23 mouse cellular contexts compared by ENCODE assay signal in genomic region chr5:148468626-148469441, GRCm38 (mm10).
DNase-seq lines count a peak whose midpoint lies in the region; ATAC-seq lines count a peak whose summit lies in the region.
"Had no signal": no experiment of that assay in that cellular context is flagged by ENCODE, and none has a peak within 500 bp of the region (broad histone marks: within the 10 kb centered on the region; RNA-seq: fewer than 3 reads in every experiment).

No protein-coding gene starts in this region.

- no peak overlapping the region for H3K9ac ChIP-seq in kidney, embryonic 16.5 days (replicated peaks; ENCODE audit: low read length)
- no peak overlapping the region for H3K9ac ChIP-seq in midbrain, embryonic 11.5 days (ENCODE audit: low read length)
- no peak overlapping the region for H3K9ac ChIP-seq in midbrain, embryonic 15.5 days
- H3K9ac ChIP-seq in limb, embryonic 13.5 days = no peak overlapping the region
- H3K9ac ChIP-seq: forebrain, postnatal 0 days; heart, embryonic 13.5 days; hindbrain, embryonic 14.5 days; intestine, embryonic 15.5 days; liver, embryonic 14.5 days; stomach, embryonic 15.5 days had no signal

- no peaks in the 10 kb centered on the region for H3K27me3 ChIP-seq in kidney, embryonic 16.5 days (ENCODE audit: insufficient read depth, low read length)
- H3K27me3 ChIP-seq in midbrain, embryonic 11.5 days (ENCODE audit: control insufficient read depth, insufficient read depth, low read length) = no peaks in the 10 kb centered on the region
- H3K27me3 ChIP-seq in midbrain, embryonic 15.5 days (replicated peaks) = no peaks in the 10 kb centered on the region
- H3K27me3 ChIP-seq in limb, embryonic 13.5 days = no peaks in the 10 kb centered on the region
- H3K27me3 ChIP-seq: heart, embryonic 13.5 days; intestine, embryonic 15.5 days; stomach, embryonic 15.5 days had no signal

- 34% methylated on average over 14 of the region's 14 CpGs for WGBS in kidney, embryonic 16.5 days
- 72% methylated on average over 14 of the region's 14 CpGs for WGBS in midbrain, embryonic 11.5 days
- WGBS in midbrain, embryonic 15.5 days = 57% methylated on average over 14 of the region's 14 CpGs
- 44% methylated on average over 14 of the region's 14 CpGs for WGBS in limb, embryonic 13.5 days

- no peak overlapping the region for H3K4me2 ChIP-seq in kidney, embryonic 16.5 days (replicated peaks; ENCODE audit: low read depth, low read length)
- no peak overlapping the region for H3K4me2 ChIP-seq in midbrain, embryonic 11.5 days
- H3K4me2 ChIP-seq in midbrain, embryonic 15.5 days = no peak overlapping the region
- H3K4me2 ChIP-seq in limb, embryonic 13.5 days (replicated peaks) = no peak overlapping the region; the same call in 1 of the 2 replicates
- H3K4me2 ChIP-seq: heart, embryonic 13.5 days; hindbrain, embryonic 14.5 days; intestine, embryonic 15.5 days; stomach, embryonic 15.5 days had no signal

- DNase-seq in embryo, embryonic 10 days (ENCODE audit: low spot score) = peak; percentile 42
- DNase-seq in embryo, embryonic 9.5 days (ENCODE audit: extremely low spot score) = no peak
- no peak for DNase-seq in kidney, postnatal 25 days
- DNase-seq in midbrain, embryonic 11.5 days (ENCODE audit: low spot score, missing footprints) = peak; percentile 68
- no peak for DNase-seq in adrenal gland, adult 18-20 months (ENCODE audit: low spot score in 2 of 2)
- DNase-seq: adrenal gland, postnatal 10 days; cerebellum, adult 9-11 months; forebrain, postnatal 0 days; gastrocnemius, adult 2 months; heart, adult 11 months; kidney, postnatal 36 days; left cerebral cortex, postnatal 4 days; thymus, adult 2 months had no signal

- H3K4me3 ChIP-seq in kidney, embryonic 16.5 days (ENCODE audit: low read length) = no peak overlapping the region
- no peak overlapping the region for H3K4me3 ChIP-seq in midbrain, embryonic 11.5 days (ENCODE audit: low read depth, low read length)
- no peak overlapping the region for H3K4me3 ChIP-seq in midbrain, embryonic 15.5 days
- no peak overlapping the region for H3K4me3 ChIP-seq in limb, embryonic 13.5 days
- H3K4me3 ChIP-seq: erythroblast, embryonic 14.5 days; gastrocnemius, adult 2 months; heart, embryonic 13.5 days; intestine, embryonic 15.5 days; myocyte; stomach, embryonic 15.5 days had no signal

- ATAC-seq in kidney, embryonic 16.5 days (ENCODE audit: low FRiP score, low TSS enrichment) = peak; percentile 55; the same call in 1 of the 2 replicates
- ATAC-seq in midbrain, embryonic 11.5 days (ENCODE audit: low FRiP score) = no peak
- ATAC-seq in midbrain, embryonic 15.5 days (replicated peaks) = no peak
- peak; percentile 58; the same call in 1 of the 2 replicates for ATAC-seq in limb, embryonic 13.5 days (ENCODE audit: low FRiP score, low read depth)
- ATAC-seq: forebrain, postnatal 0 days; intestine, embryonic 15.5 days had no signal

- H3K27ac ChIP-seq in kidney, embryonic 16.5 days (ENCODE audit: low read length) = no peak overlapping the region
- H3K27ac ChIP-seq in midbrain, embryonic 11.5 days (ENCODE audit: low read depth, low read length) = no peak overlapping the region
- H3K27ac ChIP-seq in midbrain, embryonic 15.5 days = no peak overlapping the region
- peak overlapping the region; percentile 1; the same call in 1 of the 2 replicates for H3K27ac ChIP-seq in limb, embryonic 13.5 days
- H3K27ac ChIP-seq: gastrocnemius, adult 2 months; heart, embryonic 13.5 days; hindbrain, embryonic 14.5 days; intestine, embryonic 15.5 days; liver, embryonic 14.5 days; stomach, embryonic 15.5 days had no signal

- H3K9me3 ChIP-seq in kidney, embryonic 16.5 days (ENCODE audit: low read length) = no peaks in the 10 kb centered on the region
- H3K9me3 ChIP-seq in midbrain, embryonic 11.5 days (ENCODE audit: control insufficient read depth, low read length) = no peaks in the 10 kb centered on the region
- no peaks in the 10 kb centered on the region for H3K9me3 ChIP-seq in midbrain, embryonic 15.5 days
- H3K9me3 ChIP-seq in limb, embryonic 13.5 days = no peaks in the 10 kb centered on the region
- H3K9me3 ChIP-seq: heart, embryonic 13.5 days; intestine, embryonic 15.5 days; stomach, embryonic 15.5 days had no signal

- no peaks in the 10 kb centered on the region for H3K36me3 ChIP-seq in kidney, embryonic 16.5 days (ENCODE audit: insufficient read depth, low read length)
- H3K36me3 ChIP-seq in midbrain, embryonic 11.5 days (ENCODE audit: control insufficient read depth, insufficient read depth, low read length) = no peaks in the 10 kb centered on the region
- no peaks in the 10 kb centered on the region for H3K36me3 ChIP-seq in midbrain, embryonic 15.5 days (replicated peaks)
- H3K36me3 ChIP-seq in limb, embryonic 13.5 days = no peaks in the 10 kb centered on the region
- H3K36me3 ChIP-seq: heart, embryonic 13.5 days; intestine, embryonic 15.5 days; stomach, embryonic 15.5 days had no signal

- H3K4me1 ChIP-seq in kidney, embryonic 16.5 days (ENCODE audit: insufficient read depth, low read length) = peaks cover 3% of the 10 kb centered on the region; the same call in 1 of the 2 replicates
- peaks cover 8% of the 10 kb centered on the region for H3K4me1 ChIP-seq in midbrain, embryonic 11.5 days (ENCODE audit: control insufficient read depth, insufficient read depth, low read length)
- 0 out of 2 replicates have a peak, but pooled peaks cover 11% of the 10 kb centered on the region for H3K4me1 ChIP-seq in midbrain, embryonic 15.5 days
- peaks cover 29% of the 10 kb centered on the region for H3K4me1 ChIP-seq in limb, embryonic 13.5 days
- H3K4me1 ChIP-seq: intestine, embryonic 15.5 days had no signal

Comparison
In these comparisons a context has a peak if more than half of its experiments do, and no peak if none do; other contexts are left out.
1. DNase-seq: peak in embryo, embryonic 10 days (single experiment) and midbrain, embryonic 11.5 days (single experiment); none in embryo, embryonic 9.5 days (single experiment), kidney, postnatal 25 days (0 of 2) and adrenal gland, adult 18-20 months (0 of 2).
2. ATAC-seq: peak in kidney, embryonic 16.5 days (single experiment) and limb, embryonic 13.5 days (single experiment); none in midbrain, embryonic 11.5 days (single experiment) and midbrain, embryonic 15.5 days (single experiment).